Mouse (Mus musculus) thymus, adult 2 months (tissue): ENCODE measurements around the gene Gtf2h2. TPM values are rescaled to one million over a fixed set of nuclear protein-coding genes. Genes with fewer than 3 reads are reported as not detected.
"Not testable (repeated sequence)": the region's sequence is repeated elsewhere in the genome, so short reads cannot be mapped to it uniquely, and the experiment has no call there.

ENCODE experiments used
- DNase-seq: peaks from one replicate; pipeline ENCODE4 v3.0.0; 2021
- H3K27ac ChIP-seq: fragments of 200-500 bp; 2 replicates; pipeline ENCODE4 v1.5.1; 2012; ENCODE audit warnings: low read length, control low read depth; ENCODE audit not compliant: control insufficient read depth, insufficient read depth
- H3K27me3 ChIP-seq: fragments of 200-500 bp; 2 replicates; pipeline ENCODE4 v1.6.1; 2012; ENCODE audit warnings: mild to moderate bottlenecking, low read length, moderate library complexity, mixed read lengths; ENCODE audit not compliant: control insufficient read depth, insufficient read depth
- H3K36me3 ChIP-seq: fragments of 200-500 bp; 2 replicates; pipeline ENCODE4 v1.6.1; 2012; ENCODE audit warnings: mild to moderate bottlenecking, low read length, moderate library complexity; ENCODE audit not compliant: control insufficient read depth, insufficient read depth
- H3K4me1 ChIP-seq: fragments of 200-500 bp; replicated peaks from 2 replicates; pipeline ENCODE4 v1.6.1; 2012; ENCODE audit warnings: low read length; ENCODE audit not compliant: control insufficient read depth, insufficient read depth
- H3K4me3 ChIP-seq: fragments of 200-500 bp; 2 replicates; pipeline ENCODE4 v1.5.1; 2012; ENCODE audit warnings: mild to moderate bottlenecking, low read length, control low read depth, moderate library complexity; ENCODE audit not compliant: control insufficient read depth, insufficient read depth
- CTCF ChIP-seq: fragments of 200-500 bp; IDR thresholded peaks from 2 replicates; pipeline ENCODE4 v1.5.1; 2012; ENCODE audit warnings: mild to moderate bottlenecking, control low read depth, low read length, moderate library complexity, borderline replicate concordance; ENCODE audit not compliant: control insufficient read depth, poor library complexity, insufficient read depth; ENCODE audit errors: extremely low read depth
- POLR2A ChIP-seq: fragments of 200-500 bp; IDR thresholded peaks from 2 replicates; pipeline ENCODE4 v1.6.1; 2012; ENCODE audit warnings: mild to moderate bottlenecking, low read length, control low read depth, moderate library complexity; ENCODE audit not compliant: control insufficient read depth, poor library complexity, insufficient read depth; ENCODE audit errors: extremely low read depth
- WGBS: fragments of 180-500 bp; shearing (Covaris S2); methylation state at CpG from one replicate; pipeline ENCODE4 v1.1.7; 2018; 5-methylcytosine and 5-hydroxymethylcytosine counted together
- polyA plus RNA-seq: library from polyadenylated mRNA; depleted of rRNA; stranded (reverse); fragments of >200 nt; gene quantifications from 2 replicates; pipeline ENCODE4 v1.2.3, GENCODE M21; 2012

Gtf2h2 gene
- polyA plus RNA-seq, 1 experiment, result 44.7 TPM

GRCm38 (mm10) chr13:100491623-100492022 lies 756 bp downstream of the Gtf2h2 start:
- Histone ChIP-seq H3K4me3 (peak overlapping the region; percentile 93), H3K27ac (no peak overlapping the region), H3K36me3 (peaks cover 14% of the 10 kb centered on the region), H3K27me3 (no peaks in the 10 kb centered on the region), H3K4me1 (0 out of 2 replicates have a peak, but pooled peaks cover 2% of the 10 kb centered on the region)
- no peak for DNase-seq
- WGBS, result 17% methylated on average over 6 of the region's 6 CpGs
- no peak for TF ChIP-seq POLR2A
- no peak for TF ChIP-seq CTCF

- WGBS, result 75% methylated on average over 5 of the region's 5 CpGs
- DNase-seq, result no peak
- no peak overlapping the region for H3K4me3 ChIP-seq
- H3K27ac ChIP-seq, result no peak overlapping the region
- 0 out of 2 replicates have a peak, but pooled peaks cover 2% of the 10 kb centered on the region for H3K4me1 ChIP-seq
- no peaks in the 10 kb centered on the region for H3K27me3 ChIP-seq
- H3K36me3 ChIP-seq, result peaks cover 14% of the 10 kb centered on the region
- TF ChIP-seq POLR2A (no peak), CTCF (no peak)
Observed at GRCm38 (mm10) chr13:100490424-100490823, 2.0 kb downstream of the Gtf2h2 start.

GRCm38 (mm10) chr13:100483610-100484009 lies 8.8 kb downstream of the Gtf2h2 start:
- DNase-seq, result no peak
- TF ChIP-seq POLR2A, result no peak
- TF ChIP-seq CTCF, result no peak
- H3K27ac ChIP-seq, result no peak overlapping the region
- H3K4me1 ChIP-seq, result no peaks in the 10 kb centered on the region
- peaks cover 25% of the 10 kb centered on the region for H3K36me3 ChIP-seq
- no peak overlapping the region for H3K4me3 ChIP-seq
- no peaks in the 10 kb centered on the region for H3K27me3 ChIP-seq
- WGBS, result 97% methylated on average over 7 of the region's 7 CpGs

GRCm38 (mm10) chr13:100463527-100464222 lies 28.7 kb downstream of the Gtf2h2 start:
- Histone ChIP-seq H3K27me3 (no peaks in the 10 kb centered on the region), H3K4me1 (no peaks in the 10 kb centered on the region), H3K36me3 (peaks cover 19% of the 10 kb centered on the region), H3K27ac (no peak overlapping the region), H3K4me3 (no peak overlapping the region)
- DNase-seq, result no peak
- TF ChIP-seq CTCF (no peak), POLR2A (no peak)
- WGBS, result 89% methylated on average over 2 of the region's 2 CpGs

GRCm38 (mm10) chr13:100461336-100461735 lies 31.0 kb downstream of the Gtf2h2 start:
- TF ChIP-seq POLR2A, result no peak
- TF ChIP-seq CTCF, result no peak
- WGBS, result 97% methylated on average over 3 of the region's 3 CpGs
- no peak for DNase-seq
- Histone ChIP-seq H3K4me1 (no peaks in the 10 kb centered on the region), H3K36me3 (peaks cover 4% of the 10 kb centered on the region; the same call in 1 of the 2 replicates), H3K27ac (no peak overlapping the region), H3K4me3 (no peak overlapping the region), H3K27me3 (no peaks in the 10 kb centered on the region)

GRCm38 (mm10) chr13:100452415-100453127 lies 39.8 kb downstream of the Gtf2h2 start, which contains the start of gene Naip1:
Gene Naip1, minus strand, starts transcription at chr13:100452869.
- not testable (repeated sequence) for H3K4me3 ChIP-seq

More at GRCm38 (mm10) chr13:100452415-100453127, 39.8 kb downstream of the Gtf2h2 start, which contains the start of gene Naip1:
- not testable (repeated sequence) for H3K4me1 ChIP-seq, H3K36me3 ChIP-seq, H3K27ac ChIP-seq, H3K27me3 ChIP-seq, DNase-seq
- WGBS, result 84% methylated on average over 8 of the region's 8 CpGs
